Mouse (Mus musculus): ENCODE measurements at regions not wholly inside any gene's neighbourhood (a gene's known extent, or its start where the extent isn't known, plus 50 kb on each side); places are given as distances from the start of the nearest gene placed in this dataset.

GRCm38 (mm10) chr4:26223267-26223666 is 123.4 kb downstream of the Manea start:
- no peaks in the 10 kb centered on the region for H3K9me3 ChIP-seq (ENCODE audit: control insufficient read depth, insufficient read depth, low read depth, low read length)
- H3K36me3 ChIP-seq (ENCODE audit: control insufficient read depth, insufficient read depth, low read length, poor library complexity, severe bottlenecking): no peaks in the 10 kb centered on the region
- no peak overlapping the region for H3K4me3 ChIP-seq (ENCODE audit: insufficient read depth in 1 of 2, low read depth in 1 of 2, low read length in 2 of 2, poor library complexity in 1 of 2, severe bottlenecking in 1 of 2)
- no peak for TF ChIP-seq MAFK (IDR thresholded peaks at IDR 0.05; ENCODE audit: insufficient read depth, low read depth, low read length)
- TF ChIP-seq ZNF384 (IDR thresholded peaks at IDR 0.05; ENCODE audit: low read depth, low read length): no peak
- no peak for TF ChIP-seq ZC3H11A (IDR thresholded peaks at IDR 0.05; ENCODE audit: borderline replicate concordance, low read depth, low read length)
- TF ChIP-seq HCFC1 (IDR thresholded peaks at IDR 0.05; ENCODE audit: borderline replicate concordance, insufficient read depth, low read length): no peak
- no peak for TF ChIP-seq CHD2 (IDR thresholded peaks at IDR 0.05; ENCODE audit: low read depth, low read length)
- no peak overlapping the region for H3K9ac ChIP-seq (ENCODE audit: insufficient read depth, low read depth, low read length, poor library complexity, severe bottlenecking)
- H3K4me1 ChIP-seq (ENCODE audit: control insufficient read depth in 2 of 2, insufficient read depth in 2 of 2, low read length in 2 of 2, poor library complexity in 1 of 2): no peaks in the 10 kb centered on the region
- in situ Hi-C loops (cut with MboI; ENCODE audit: low sequenced_read_pairs in 2 of 2, unreplicated experiment in 2 of 2): no loop called here
- no peak for DNase-seq (ENCODE audit: low read depth, low spot score)
- no peak overlapping the region for H3K27ac ChIP-seq (ENCODE audit: insufficient read depth, low read depth, low read length, poor library complexity, severe bottlenecking)

All from ES-E14 (cell line).